Mouse (Mus musculus): Measurements from ENCODE around the gene Tarbp2.

DNA sequence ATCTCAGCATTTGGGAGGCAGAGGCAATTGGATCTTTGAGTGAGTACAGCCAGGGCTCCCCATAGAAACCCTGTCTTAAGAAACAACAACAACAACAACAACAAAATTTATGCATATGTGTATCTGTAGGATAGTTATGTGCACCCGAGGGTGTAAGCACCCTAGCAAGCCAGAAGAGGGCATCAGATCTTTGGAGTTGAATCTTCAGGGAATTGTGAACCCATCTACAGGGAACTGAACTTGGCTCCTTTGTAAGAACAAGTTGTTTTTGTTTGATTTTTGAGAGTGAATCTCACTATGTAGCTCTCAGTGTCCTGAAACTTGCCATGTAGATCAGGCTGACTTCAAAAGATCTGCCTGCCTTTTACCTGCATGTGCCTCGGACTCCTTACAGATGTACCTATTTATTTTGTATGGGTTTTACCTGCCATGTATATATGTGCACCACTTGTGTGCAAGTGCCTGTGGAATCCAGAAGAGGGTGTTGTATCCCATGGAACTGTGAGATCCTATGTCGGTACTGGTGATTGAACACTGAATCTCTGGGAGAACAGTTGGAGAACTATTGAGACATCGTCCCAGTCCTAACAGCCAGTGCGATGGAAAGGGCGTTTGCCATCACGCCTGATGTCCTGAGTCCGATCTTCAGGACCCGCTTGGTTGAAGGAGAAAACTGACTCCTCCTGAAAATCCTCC lies 49.2 kb upstream of the Tarbp2 start:
- TF ChIP-seq CTCF (conservative IDR thresholded peaks at IDR 0.05; ENCODE audit: low read length) (no peak; the same call in 1 of the 2 replicates), POU5F1 (IDR thresholded peaks at IDR 0.05; ENCODE audit: borderline replicate concordance, low read length) (no peak), NANOG (IDR thresholded peaks at IDR 0.05; ENCODE audit: borderline replicate concordance, low read length) (no peak)

Measured in E14TG2a.4 (cell line).